Mouse (Mus musculus) frontal cortex, postnatal 14 days (tissue): ENCODE measurements around the gene Peli1.
A peak's percentile ranks its signal among the peaks of the same experiment; 100 is the strongest.

ENCODE experiments used
- DNase-seq, 2 experiments: peaks; one replicate each; pipeline ENCODE4 v3.0.0; 2022; ENCODE audit warnings: low spot score in 2 of 2

Gene Peli1

DNA sequence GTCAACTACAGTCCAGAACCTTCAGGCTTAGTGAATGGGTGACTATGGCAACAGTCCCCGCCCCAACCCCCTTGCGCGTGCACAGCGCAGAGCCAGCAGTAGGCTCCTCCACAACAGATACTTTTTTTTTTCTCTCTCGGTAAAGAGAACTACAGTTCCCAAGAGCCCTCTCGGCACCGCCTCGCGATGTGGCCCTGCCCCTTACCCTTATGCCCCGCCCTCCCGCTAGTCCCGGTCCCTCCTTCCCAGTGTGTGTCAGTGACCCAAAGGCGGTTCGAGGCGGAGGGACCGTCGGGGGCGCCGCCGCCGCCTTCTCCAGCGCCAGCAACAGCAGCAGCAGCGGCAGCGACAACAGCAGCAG lies at the start of gene Peli1:
Gene Peli1, plus strand, starts transcription at position 225 of the 361 bp plus-strand sequence.
- peak; percentile 89 to 96 for DNase-seq

DNA sequence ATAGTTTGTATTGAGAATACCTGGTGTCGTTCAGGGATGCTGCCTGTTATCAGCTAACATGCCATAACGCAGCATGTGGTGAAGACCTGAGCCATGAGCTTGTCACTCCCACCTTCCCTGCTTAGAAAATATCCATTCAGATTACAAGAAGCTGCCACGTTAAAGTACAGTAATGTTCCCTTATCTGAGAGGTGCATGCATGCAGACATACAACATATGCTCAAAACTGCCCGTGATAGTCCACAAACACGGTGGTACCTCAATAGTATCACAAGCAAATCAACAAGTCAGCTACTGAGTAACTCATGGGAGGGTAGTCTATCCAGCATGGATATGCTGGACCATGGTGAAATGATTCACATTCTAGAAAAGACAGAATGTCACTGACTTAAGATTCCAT lies 48.5 kb upstream of the Peli1 start:
- no peak for DNase-seq

DNA sequence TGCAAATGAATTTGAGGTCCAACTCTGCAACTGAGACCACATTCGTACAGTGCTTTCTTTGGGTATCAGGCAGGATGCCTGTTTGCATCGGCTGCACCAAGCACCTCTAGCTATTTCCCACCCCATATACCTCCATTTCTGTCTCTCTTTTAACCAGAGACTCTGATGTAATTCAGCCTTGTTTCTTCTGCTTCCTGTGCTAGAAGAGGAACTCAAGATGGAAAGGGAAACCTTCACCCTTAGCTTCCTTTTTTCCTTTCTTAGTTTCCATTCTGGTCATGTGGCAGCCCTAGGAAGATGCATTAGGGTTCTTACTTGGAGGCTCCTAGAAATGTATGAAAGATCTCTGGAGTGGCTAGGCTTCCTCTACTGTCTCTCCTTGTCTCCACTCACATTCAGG lies 44.9 kb upstream of the Peli1 start:
- DNase-seq, result no peak

DNA sequence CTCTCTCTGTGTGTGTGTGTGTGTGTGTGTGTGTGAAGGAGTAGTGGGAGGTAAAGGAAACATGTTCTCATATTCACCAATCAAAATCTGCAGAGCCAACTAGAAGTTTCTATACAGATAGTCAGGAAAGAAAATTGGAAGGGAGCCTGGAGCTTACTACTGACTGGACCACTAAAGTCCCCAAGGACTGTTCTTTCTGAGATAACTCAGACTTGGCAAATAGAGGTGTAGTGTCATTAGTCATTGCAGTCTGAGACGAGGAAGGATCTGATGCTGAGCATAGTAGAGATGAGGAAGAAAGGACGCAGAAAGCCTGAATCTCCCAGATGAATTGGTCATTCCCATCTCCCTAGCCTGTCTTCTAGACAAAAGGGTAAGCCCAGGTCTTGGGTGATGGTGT lies 43.2 kb upstream of the Peli1 start:
- DNase-seq, result no peak

GRCm38 (mm10) chr11:21051716-21052115 lies 39.4 kb upstream of the Peli1 start:
- DNase-seq, result peak; percentile 20 to 35

DNA sequence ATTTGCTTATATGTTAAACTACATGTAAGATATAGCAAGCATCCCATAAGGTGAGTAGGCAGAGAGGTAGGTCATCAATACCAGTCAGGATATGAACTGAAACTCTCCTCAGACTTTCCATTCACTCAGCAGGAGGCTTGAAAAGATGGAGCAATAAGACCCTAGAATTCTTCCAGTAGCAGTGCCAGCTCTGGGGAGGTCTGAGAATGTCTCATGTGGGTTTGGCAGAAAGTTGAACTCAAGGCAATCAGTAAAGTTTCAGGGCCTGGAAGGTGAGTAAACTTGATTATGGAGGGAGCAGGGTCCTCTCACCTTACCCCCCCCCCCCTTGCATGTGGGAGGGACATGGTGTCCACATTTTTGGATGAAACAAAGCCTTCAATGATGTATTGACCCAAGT lies 36.5 kb upstream of the Peli1 start:
- DNase-seq, result no peak

DNA sequence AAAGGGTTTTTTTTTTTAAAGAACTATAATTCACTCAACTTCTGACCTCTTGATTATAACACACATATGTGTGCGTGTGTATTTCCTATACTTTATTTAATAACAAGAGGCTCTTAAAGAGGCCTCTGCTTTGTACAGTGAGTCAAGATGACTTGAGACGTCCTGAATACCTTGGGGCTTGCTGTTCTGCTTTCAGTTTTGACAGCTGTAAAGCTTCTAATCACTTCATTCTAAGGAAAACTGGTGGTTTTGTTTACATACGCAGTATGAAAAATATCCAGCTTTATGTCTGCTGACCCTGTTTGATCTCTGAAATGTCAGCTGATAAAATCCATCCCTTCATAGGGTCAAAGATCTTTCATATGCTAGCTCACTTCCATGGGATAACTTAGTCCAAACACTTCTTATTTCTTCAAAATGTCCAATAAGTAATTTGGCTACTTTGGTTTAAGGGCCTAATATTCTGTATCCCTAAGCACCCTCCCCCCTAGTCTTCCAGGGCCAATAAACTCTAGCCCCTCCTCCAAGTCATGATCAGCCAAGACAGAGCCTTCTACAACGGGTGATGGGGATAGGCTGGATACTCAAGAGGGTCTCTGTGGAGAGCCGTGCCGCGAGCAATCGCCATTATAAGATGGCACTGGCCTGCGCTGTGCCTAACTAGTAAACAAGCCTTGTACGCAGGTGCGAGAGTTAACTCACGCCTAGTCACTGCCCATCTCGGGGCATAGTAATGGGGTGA lies 34.8 kb upstream of the Peli1 start:
- DNase-seq, result no peak

DNA sequence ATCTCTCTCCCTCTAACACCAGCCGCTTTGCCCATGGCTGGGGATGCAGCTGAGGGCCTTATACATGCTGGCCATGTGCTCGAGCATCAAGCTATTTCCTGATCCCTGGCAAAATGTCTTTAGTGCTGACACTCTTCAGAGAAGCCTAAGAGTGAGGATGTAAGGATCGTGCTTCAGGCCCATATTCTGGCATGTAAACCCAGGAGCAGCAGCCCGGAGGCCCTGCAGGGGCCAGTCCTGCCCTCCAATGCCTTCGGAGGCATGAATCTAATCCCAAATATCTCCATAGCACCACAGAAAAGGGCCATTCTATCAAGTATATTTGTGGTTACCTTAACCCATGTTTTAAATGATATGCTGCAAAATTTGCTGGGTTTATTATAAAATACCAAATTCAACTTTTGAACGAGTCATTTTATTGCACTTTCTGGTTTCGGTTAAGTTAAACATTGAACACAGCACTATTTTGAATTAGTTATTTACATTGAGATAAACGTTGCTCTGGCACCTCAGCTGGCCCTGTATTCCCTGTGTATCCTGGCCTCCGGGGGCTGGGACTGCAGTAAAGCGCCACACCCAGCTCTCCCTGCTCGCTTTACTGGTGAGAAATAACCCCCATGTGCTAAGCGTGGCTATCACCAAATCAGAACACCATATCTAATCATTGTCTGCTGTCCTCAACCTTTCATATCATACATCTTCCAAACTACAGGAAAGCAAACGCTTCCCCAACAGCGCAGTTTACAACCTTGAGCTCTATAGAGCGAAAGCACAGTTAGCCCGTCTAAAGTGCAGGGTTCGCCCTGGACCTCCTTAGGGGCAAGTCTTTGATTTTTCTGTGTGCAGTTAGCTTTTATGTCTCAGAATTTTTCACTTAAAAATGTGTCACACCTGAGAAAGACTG lies 33.3 kb upstream of the Peli1 start:
- DNase-seq, result no peak

GRCm38 (mm10) chr11:21058415-21058781 lies 32.7 kb upstream of the Peli1 start:
- DNase-seq, result no peak

- no peak for DNase-seq
Observed at GRCm38 (mm10) chr11:21060386-21061074, 30.6 kb upstream of the Peli1 start.

DNA sequence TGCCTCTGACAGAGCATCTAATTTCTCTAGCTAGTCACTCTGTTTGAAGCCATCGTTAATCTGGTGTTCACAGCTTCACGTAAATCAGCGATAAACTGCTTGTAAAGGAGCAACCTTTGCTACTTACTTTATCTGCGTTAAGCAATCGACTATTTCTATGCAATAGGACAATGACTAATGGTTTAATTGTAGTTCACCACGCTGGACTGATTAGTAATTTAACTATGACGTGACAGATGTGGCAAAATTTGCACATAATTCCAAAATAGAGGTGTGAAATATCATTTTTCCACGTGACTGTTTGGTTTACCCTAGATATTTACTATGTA lies 30.1 kb upstream of the Peli1 start:
- no peak for DNase-seq

GRCm38 (mm10) chr11:21061431-21061830 lies 29.7 kb upstream of the Peli1 start:
- DNase-seq, result no peak

GRCm38 (mm10) chr11:21062071-21062470 lies 29.0 kb upstream of the Peli1 start:
- no peak for DNase-seq

- no peak for DNase-seq
Observed at GRCm38 (mm10) chr11:21063271-21063670, 27.8 kb upstream of the Peli1 start.

DNA sequence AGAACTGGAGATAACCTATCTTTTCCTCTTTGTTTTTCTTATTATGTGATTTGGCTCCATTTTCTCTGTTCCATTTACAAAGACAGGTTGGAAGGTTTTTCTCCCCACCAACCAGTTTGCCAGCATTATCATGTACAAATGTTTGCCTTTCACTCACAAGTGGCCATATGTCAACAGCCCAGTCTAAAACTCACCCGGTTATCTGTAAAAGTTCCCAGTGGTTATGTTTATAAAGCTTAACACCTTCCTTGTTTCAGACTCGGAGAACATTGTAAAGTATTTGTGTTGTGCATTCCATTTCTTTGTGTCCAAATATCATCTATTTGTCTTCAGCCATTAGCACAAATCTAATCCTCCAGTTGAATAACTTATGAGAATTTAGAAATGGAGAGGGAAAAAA lies 11.7 kb upstream of the Peli1 start:
- DNase-seq, result no peak

DNA sequence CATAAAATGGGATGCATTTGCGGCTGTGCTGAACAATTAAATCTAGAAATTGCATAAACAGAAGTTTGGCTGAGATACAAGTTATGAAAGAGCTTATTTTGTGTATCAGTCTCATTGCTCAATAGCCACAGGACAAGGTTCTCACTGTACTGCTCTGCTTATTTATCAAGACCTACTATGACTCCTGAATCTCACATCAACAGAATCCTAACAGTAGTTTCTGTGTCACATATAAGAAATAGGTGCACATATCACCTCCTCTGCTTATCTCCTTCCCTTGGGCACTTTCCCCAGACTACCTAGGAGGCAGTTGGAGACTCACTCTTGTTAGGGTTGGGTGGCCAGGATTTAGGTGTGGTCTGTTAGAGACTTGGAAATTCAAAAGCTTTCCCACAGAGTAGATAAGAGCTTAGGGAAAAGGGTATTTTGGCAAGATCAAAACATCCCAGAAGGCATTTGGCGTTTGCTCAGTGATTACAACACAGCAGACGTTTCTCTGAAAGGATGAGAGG lies 11.2 kb upstream of the Peli1 start:
- DNase-seq, result no peak

GRCm38 (mm10) chr11:21081169-21081568 lies 9.9 kb upstream of the Peli1 start:
- no peak for DNase-seq

DNA sequence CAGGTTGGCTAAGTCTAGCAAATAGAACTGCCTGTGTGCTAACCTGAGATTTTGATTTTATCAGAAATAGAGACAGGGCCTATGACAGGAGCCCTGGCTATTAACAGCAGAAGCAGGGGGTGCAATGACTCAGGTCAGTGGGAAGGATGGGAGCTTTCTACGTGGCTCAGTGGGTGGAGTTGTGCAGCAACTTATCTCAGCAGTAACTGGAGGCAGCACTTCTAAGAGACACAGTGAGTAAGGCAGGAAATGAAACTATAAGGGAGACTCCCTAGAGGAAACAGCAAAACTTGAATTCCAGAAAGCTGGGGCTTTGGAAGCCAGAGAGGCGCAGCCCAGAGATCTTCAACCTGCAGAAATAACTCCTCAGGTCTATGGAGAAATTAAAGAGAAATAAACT lies 8.4 kb upstream of the Peli1 start:
- no peak for DNase-seq

- DNase-seq, result no peak
Observed at GRCm38 (mm10) chr11:21088356-21088755, 2.7 kb upstream of the Peli1 start.

DNA sequence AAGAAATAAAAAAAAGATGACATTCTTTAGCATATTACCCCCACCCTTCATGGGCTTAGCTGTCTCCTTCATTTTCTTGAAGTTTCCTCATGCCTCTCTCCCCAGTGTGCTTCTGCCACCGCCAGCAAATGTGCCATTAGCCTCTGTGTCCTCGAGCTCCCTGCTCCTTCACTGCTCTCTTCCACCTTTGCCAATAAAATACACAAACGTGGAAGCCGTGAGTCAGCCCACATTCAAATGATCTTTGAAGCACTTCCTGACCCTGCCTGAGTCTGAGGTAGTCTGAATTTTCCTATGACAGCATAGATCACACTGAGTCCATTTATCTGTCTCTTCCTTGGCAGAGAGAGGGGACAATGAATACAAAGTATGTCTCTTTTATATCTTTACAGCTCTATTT lies 1.5 kb upstream of the Peli1 start:
- DNase-seq, result no peak

DNA sequence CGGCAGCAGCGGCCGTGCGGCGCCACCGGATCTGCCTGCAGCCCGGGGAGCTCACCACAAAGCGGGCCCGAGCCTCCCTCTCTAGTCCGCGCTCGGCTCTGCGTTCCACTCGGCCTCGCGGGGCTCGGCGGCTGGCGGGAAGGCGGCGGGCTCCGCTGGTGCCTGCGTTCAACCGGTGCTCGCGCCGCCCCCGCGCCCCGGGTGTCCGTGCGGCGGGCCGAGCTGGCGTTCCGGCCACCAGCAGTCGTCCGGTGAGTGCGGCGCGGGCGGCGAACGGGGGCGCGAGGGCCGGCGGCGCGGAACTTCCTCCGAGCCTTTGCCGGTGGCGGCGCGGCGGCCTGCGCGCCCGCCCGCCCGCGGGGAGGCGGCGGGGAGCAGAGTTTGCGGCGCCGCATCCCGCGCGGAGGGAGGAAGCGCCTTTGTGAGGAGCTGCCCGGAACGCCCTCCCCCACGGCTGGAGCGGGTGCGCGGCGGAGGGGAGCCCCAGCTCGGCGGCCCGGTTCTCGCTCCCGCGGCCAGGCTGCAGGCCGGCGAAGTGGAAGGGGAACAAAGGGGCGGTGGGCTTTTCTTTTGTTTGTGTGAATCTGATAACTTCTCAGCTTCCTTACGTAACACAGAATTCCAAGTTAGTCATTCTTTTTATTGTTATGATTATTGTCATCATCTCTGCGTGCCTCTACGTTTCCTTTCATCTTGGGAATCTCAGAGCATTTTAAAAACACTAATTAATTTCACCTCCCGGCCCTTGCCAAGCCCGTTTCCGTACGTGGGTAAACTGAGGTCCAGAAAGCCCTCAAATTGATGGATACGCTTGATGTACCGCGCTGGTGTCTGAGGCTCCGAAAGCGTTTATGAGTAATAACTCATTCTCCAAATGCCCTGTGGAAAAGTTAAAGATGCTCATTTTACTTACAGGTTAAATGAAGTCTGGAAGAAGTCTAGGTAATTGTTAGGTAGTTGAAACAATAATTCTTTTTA lies 626 bp downstream of the Peli1 start:
- peak in 1 of 2 experiments; percentile 55 for DNase-seq
